Mouse (Mus musculus): ENCODE results near the gene Agbl4. TPM values are rescaled to one million over a fixed set of nuclear protein-coding genes. Genes with fewer than 3 reads are reported as not detected.
A peak's percentile ranks its signal among the peaks of the same experiment; 100 is the strongest.

Agbl4 gene
- total RNA-seq, 2 experiments from 2014 or later, result 4.6 to 5.2 TPM

DNA sequence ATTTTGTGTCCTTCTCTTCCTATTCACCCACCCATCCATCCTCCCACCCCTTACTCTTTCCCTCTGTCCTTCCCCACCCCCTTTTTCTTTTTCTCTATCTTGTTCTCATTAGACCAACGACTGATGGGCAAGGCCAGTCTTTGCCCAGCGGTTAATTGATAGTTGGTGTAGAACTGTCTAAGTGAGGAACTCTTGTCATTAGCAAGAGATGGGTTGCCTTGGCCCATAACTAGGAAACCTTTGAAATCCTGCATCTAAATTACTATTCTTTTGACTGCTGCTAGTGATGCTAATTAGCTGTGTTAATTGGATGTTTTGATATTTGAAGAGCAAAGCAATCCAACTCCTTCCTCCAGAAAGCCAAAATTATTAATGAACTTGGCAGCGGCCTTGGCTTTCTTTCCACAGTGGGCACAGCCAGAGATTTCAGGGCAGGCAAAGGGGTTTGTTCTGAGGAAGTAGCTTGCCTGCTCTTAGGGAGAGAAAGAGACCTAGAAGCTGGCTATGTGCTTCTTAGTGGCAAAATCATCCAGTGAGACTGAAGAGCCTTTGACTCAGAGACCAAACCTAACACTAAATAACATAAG, 1238.2 kb downstream of the Agbl4 start:
- intact Hi-C loops (cut with DNase I), result no loop called here
- DNase-seq, result peak; percentile 40

DNA sequence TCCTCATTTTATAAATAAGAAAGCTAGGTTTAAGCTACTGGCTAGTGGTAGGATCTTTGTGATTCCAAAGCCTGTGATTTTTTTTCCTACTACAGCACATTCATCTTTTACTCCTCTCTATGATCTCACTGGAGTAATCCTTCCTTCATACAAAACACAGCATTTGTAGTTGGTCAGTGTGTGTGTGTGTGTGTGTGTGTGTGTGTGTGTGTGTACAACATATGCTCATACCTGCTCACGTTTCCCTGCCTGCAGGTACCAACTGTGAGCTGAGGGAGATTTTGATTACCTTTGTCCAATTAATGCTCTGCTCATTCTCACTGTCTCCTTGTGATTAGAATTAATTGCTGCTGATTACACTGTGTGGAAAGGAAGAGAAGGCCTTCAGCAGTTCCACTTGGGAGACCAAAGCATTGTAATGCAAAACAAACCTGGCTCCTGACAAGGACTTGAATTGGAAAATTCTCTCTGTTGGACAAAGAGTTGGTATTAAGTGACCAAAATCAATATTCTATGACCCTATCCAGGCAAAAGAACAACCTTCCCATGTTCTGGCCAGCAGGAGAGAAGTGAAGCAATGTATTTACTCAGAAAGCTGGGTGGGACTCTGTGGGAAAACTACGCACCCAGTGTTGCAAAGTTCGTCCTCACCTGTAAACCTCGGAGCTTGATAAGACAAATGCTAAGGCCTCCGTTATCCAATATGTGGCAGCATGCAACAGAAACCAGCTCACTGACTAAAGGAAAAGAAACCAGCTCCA, 1241.7 kb downstream of the Agbl4 start:
- DNase-seq, result no peak
- intact Hi-C loops (cut with DNase I), result no loop called here

DNA sequence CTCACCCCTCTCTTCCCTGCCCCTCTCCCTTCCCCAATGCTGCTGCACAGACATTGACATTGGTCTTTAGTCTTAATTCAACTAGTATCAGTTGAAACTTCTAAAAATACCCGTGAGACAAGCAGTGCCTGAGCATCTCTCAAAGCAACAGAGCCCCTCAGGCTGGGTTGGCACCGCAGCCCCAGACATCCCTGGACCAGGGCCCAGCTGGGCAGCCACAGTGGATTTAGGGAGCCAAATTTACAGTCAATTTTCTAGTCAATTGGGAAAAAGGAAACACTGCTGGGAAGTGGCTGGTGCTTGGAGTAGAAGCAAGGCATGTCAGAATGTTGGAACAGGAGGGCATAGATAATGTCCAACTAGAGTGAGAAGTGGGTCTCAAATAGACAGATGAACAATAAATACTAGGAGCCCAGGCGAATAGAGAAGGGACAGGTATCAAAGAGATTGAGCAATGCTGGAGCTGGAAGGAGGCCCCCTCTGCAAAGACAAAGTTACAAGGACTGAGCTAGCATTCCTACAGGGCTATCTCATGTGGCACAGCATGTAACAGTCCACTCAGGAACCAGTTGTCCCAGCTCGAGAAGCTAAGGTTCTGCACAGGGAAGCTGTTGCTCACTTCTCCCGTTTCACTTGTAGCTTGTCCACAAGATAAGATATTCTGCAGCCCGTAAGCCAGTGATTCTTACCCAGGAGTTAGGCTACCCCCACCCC, 1247.8 kb downstream of the Agbl4 start:
- intact Hi-C loops (cut with DNase I), result loop anchor here (10.0 kb wide), 1 partner anchor 1590 kb away; no protein-coding TSS in a partner anchor
- peak; percentile 78 for DNase-seq

- intact Hi-C loops (cut with DNase I), result loop anchor here (10.0 kb wide), 1 partner anchor 1591 kb away; no protein-coding TSS in a partner anchor
- no peak for DNase-seq
Measured at GRCm38 (mm10) chr4:111645831-111646166, 1248.3 kb downstream of the Agbl4 start.

DNA sequence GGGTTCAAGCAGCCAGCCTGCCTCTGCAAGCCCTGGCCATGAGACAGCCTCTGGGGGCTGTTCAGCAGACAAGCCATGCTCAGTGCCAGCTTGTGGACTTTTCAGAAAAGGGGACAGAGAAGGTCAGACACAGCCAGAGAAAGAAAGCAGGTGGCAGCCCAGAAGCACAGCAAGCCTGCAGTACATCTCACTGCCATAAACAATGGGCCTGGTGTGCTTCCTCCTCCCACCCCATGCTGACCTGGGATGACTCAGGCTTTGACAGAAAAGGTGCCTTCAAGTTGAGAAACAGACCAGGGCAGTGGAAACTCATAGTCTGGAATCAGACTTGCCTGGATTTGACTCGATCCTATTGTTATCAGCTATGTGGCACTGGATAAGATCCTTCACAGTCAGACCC, 1256.0 kb downstream of the Agbl4 start:
- no peak for DNase-seq
- intact Hi-C loops (cut with DNase I), result no loop called here

DNA sequence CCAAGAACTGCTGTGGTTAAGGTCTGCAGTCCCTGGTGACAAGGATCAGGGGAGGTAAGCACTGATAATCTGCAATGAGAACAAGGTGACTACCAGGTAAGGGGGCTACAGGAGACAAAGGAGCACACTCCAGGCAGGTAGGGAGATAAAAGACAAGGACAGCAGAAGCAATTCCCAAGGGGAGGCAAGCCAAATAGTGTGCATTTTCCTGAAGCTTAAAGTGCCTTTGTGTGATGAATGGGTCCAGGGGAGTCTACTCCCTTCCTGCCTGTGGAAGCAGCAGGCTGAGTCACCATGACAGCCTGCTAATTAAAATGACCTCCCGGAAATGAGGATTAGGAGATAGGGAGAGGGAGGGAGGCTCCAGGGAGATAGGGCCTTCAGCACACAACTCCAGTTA, 1266.3 kb downstream of the Agbl4 start:
- no peak for DNase-seq
- intact Hi-C loops (cut with DNase I), result no loop called here

GRCm38 (mm10) chr4:111664146-111664545, 1266.7 kb downstream of the Agbl4 start:
- peak; percentile 56 for DNase-seq
- intact Hi-C loops (cut with DNase I), result no loop called here

DNA sequence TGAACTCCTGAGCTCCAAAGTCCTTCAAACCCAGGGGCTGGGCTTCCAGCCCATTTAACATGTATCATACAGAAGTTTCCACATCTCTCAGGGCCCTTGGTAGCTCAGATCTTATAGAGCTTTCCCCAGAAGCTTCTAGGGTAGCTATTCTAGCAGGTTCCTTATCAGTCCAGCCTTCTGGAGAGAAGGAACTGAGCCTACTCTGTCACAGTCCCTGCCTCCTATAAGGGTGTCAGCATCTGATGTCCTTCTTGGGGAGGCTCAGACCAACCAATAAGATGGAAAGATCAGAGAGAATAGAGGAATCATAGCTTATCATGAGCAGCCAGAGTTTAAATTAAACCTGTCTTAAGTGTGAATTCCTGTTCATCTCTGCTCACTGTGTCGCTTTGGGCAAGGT, 1269.3 kb downstream of the Agbl4 start:
- intact Hi-C loops (cut with DNase I), result no loop called here
- DNase-seq, result no peak

DNA sequence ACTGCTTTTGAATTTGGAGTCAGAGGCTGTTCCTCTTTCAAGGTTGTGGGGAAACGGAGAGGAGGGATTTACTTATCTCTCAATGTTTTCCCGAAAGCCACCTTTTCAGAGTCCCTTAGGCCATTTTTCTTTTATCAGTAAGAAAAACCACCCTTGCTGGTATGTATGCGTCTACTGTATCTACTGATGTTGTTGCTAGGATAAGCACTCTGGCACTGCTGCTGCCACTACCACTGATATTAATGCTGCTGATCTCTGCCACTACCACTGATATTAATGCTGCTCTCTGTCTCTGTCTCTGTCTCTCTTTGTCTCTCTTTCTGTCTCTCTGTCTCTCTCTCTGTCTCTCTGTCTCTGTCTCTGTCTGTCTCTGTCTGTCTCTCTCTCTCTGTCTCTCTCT, 1271.9 kb downstream of the Agbl4 start:
- intact Hi-C loops (cut with DNase I), result no loop called here
- no peak for DNase-seq

GRCm38 (mm10) chr4:111670566-111671421, 1273.3 kb downstream of the Agbl4 start:
- DNase-seq, result no peak
- intact Hi-C loops (cut with DNase I), result no loop called here

GRCm38 (mm10) chr4:111671440-111671839, 1274.0 kb downstream of the Agbl4 start:
- intact Hi-C loops (cut with DNase I), result no loop called here
- DNase-seq, result no peak

DNA sequence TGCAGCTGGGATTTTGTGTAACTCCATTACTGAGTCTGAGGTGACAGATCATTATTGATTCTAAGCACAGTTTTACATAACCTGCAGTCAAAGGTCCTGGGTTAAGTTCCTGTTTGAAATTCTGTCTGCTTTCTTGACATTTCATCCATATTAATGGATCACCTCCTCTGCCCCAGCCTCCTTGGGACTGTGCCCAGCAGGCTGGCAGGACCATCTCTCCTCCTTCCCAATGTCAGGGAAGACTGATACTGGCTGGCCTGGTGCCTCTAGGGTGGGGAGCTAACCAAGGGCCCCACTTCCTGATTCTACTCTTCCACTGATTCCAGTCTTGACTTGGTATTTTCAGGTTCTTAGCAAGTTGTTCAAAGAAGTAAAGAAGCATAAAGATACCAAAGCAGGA, 1276.4 kb downstream of the Agbl4 start:
- DNase-seq, result no peak
- intact Hi-C loops (cut with DNase I), result no loop called here

DNA sequence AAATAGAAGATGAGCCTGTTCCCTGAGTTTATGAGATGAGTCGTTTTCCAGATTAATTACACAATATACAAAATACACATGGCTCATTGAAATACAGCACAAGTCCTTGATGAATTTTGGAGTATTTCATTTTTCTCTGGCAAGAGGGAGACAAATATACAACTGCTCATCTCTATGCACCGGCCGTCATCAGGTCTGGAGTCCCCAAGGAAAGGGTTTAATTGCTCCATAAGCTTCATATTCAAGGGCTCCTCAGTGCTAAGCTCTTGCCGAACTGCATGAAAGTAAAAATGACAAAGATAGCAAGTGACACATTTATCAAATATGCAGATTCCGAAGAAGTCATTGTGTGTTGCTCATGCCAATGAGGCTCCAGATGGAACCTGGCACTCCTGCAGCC, 1284.5 kb downstream of the Agbl4 start:
- intact Hi-C loops (cut with DNase I), result no loop called here
- no peak for DNase-seq

DNA sequence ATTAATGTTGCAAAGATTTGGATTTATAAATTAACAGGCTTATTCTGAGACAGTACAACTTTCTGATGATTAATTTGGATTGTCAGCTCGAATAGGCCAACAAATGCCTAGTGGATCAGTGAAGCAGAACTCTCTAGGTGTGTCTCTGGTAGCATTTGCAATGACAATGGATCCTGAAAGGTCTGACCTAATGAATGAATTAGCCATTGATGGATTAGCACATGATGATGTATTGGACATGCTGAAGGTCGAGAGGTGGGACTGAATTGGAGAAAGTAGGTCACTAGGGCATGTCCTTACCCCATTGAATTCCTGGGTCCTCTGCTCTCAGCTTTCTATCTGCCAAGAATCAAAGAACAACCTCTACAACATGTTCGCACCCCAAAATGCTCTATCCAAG, 1285.3 kb downstream of the Agbl4 start:
- no peak for DNase-seq
- intact Hi-C loops (cut with DNase I), result no loop called here

DNA sequence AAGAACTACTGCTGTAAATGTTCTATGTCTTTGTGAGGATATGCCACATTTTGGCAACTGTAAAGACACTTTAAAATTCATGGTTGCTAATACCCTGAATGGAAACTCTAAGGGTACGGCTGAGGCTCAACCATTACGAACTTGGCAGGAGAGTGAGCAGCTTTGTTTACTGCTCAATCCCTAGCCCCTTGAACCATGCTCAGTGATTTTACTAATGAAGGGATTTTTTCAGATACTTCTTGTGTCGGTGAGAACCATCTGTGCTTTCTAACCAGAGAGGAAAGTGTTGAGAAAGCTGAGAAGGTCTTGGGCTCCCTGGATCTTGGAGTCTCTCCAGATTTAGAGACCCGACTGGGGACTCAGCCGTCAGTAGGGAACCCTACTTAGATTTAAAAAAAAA, 1286.4 kb downstream of the Agbl4 start:
- intact Hi-C loops (cut with DNase I), result no loop called here

GRCm38 (mm10) chr4:111685951-111686350, 1288.5 kb downstream of the Agbl4 start:
- intact Hi-C loops (cut with DNase I), result no loop called here

More for the DNA sequence above, 1286.4 kb downstream of the Agbl4 start:
- DNase-seq, result no peak

DNA sequence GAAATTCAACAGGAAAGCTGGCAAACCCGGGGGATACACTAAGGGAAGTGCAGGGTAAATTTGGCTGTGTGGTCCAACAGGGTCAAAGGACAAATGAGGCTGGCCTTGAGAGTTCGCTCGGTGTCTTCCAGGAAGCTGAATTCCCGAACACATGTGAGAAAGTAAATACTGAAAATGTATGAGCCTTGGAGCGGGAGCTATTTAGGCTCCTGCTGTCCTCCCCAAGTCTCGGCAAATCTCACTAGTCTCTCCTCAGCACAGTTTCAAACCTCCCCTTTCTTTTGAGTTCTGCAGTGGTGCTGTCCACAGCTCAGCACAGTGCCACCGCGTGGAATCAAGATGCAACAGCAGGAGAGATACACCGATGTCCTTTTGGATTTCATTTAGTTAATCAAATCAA, 1289.5 kb downstream of the Agbl4 start:
- intact Hi-C loops (cut with DNase I), result no loop called here
- DNase-seq, result peak; percentile 34

More at GRCm38 (mm10) chr4:111685951-111686350, 1288.5 kb downstream of the Agbl4 start:
- DNase-seq, result no peak

- intact Hi-C loops (cut with DNase I), result no loop called here
Measured at GRCm38 (mm10) chr4:111687613-111688012, 1290.2 kb downstream of the Agbl4 start.

DNA sequence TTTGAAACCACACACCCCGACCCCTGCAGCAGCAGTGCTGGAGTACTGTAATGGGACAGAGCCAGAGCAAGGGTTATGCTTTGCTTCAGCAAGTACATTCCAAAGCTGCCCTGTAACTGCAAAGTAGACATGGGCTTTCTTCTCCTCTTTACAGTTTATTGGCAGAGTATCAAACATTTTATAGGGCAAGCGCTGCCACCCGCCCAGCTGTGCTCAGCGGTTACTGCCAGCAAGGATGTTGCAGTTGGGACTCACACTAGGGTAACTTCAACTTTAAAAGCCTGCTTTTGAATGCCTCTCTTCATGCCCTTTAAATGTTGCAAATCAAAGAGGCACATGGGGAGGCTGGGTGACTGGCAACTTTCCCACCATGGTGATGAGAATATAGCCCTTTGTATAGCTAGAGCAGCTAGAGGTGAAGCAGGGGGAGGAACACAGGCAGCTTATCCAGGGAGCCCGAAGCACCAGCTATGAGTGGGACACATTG, 1293.6 kb downstream of the Agbl4 start:
- intact Hi-C loops (cut with DNase I), result no loop called here
- peak; percentile 16 for DNase-seq

More at GRCm38 (mm10) chr4:111687613-111688012, 1290.2 kb downstream of the Agbl4 start:
- DNase-seq, result peak; percentile 78

- intact Hi-C loops (cut with DNase I), result no loop called here
- DNase-seq, result no peak
Measured at GRCm38 (mm10) chr4:111701381-111701780, 1303.9 kb downstream of the Agbl4 start.

DNA sequence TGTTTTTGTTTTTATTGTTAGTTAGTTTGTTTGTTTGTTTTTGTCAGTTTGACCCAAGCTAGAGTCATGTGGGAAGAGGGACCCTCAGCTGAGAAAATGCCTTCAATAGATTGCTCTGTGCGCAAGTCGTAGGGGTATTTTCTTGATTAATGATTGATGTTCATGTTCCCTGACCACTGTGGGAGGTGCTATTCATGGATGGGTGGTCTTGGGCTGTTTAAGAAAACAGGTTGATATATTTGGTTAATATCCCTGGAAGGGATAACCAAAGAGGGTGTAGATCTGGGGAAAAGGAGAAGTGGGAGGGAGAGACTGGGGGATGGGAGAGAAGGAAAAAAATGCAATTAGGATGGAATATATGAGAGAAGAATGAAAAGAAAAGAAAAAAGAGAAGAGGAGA, 1306.7 kb downstream of the Agbl4 start:
- intact Hi-C loops (cut with DNase I), result no loop called here
- no peak for DNase-seq

Measured in left cerebral cortex, postnatal 4 days (tissue).